Mouse (Mus musculus) erythroblast, embryonic 14.5 days (primary cell): ENCODE results near the gene Csmd2. TPM values are rescaled to one million over a fixed set of nuclear protein-coding genes. Genes with fewer than 3 reads are reported as not detected.
"Not testable (repeated sequence)": the region's sequence is repeated elsewhere in the genome, so short reads cannot be mapped to it uniquely, and the experiment has no call there.

Experiments
- H3K27me3 ChIP-seq: 2 replicates; pipeline ENCODE4 v1.6.1; 2012; ENCODE audit warnings: inconsistent platforms; ENCODE audit not compliant: control insufficient read depth
- H3K36me3 ChIP-seq: 2 replicates; pipeline ENCODE4 v1.6.1; 2012; ENCODE audit warnings: mild to moderate bottlenecking, inconsistent platforms; ENCODE audit not compliant: control insufficient read depth
- H3K4me1 ChIP-seq: 2 replicates; pipeline ENCODE4 v1.6.1; 2012; ENCODE audit warnings: inconsistent platforms; ENCODE audit not compliant: control insufficient read depth
- H3K4me3 ChIP-seq: replicated peaks from 2 replicates; pipeline ENCODE3; 2012; ENCODE audit warnings: moderate library complexity, mild to moderate bottlenecking, inconsistent platforms
- H3K9me3 ChIP-seq: 2 replicates; pipeline ENCODE4 v1.6.1; 2012; ENCODE audit warnings: low read length, inconsistent platforms, mixed read lengths; ENCODE audit not compliant: control insufficient read depth
- GATA1 ChIP-seq: IDR thresholded peaks from 2 replicates; pipeline ENCODE4 v1.6.1; 2012; ENCODE audit warnings: low read length, inconsistent platforms, mixed read lengths
- TAL1 ChIP-seq: IDR thresholded peaks from 3 replicates; pipeline ENCODE4 v1.6.1; 2012; ENCODE audit warnings: low read length, inconsistent platforms, mixed read lengths
- polyA plus RNA-seq: library from polyadenylated mRNA; stranded (reverse); fragments of >175 nt; gene quantifications from 2 replicates; pipeline ENCODE4 v1.2.3, GENCODE M21; 2012

The Csmd2 gene
- polyA plus RNA-seq, 1 experiment: not detected

- Histone ChIP-seq H3K36me3 (no peaks in the 10 kb centered on the region), H3K9me3 (peaks cover 27% of the 10 kb centered on the region), H3K4me3 (no peak overlapping the region), H3K4me1 (no peaks in the 10 kb centered on the region), H3K27me3 (no peaks in the 10 kb centered on the region)
- no peak for TF ChIP-seq TAL1
- no peak for TF ChIP-seq GATA1
Measured at GRCm38 (mm10) chr4:128019465-128019864, 31.8 kb downstream of the Csmd2 start.

GRCm38 (mm10) chr4:128028294-128028693 is 40.6 kb downstream of the Csmd2 start:
- H3K4me3 ChIP-seq: no peak overlapping the region
- H3K27me3 ChIP-seq: no peaks in the 10 kb centered on the region
- H3K9me3 ChIP-seq: peaks cover 23% of the 10 kb centered on the region
- H3K36me3 ChIP-seq: no peaks in the 10 kb centered on the region
- no peak for TF ChIP-seq GATA1
- no peak for TF ChIP-seq TAL1
- no peaks in the 10 kb centered on the region for H3K4me1 ChIP-seq

GRCm38 (mm10) chr4:128041901-128042300 is 54.2 kb downstream of the Csmd2 start:
- H3K4me3 ChIP-seq: no peak overlapping the region
- H3K9me3 ChIP-seq: peaks cover 41% of the 10 kb centered on the region
- no peaks in the 10 kb centered on the region for H3K4me1 ChIP-seq
- TF ChIP-seq GATA1: no peak
- no peak for TF ChIP-seq TAL1
- H3K27me3 ChIP-seq: no peaks in the 10 kb centered on the region
- no peaks in the 10 kb centered on the region for H3K36me3 ChIP-seq

DNA sequence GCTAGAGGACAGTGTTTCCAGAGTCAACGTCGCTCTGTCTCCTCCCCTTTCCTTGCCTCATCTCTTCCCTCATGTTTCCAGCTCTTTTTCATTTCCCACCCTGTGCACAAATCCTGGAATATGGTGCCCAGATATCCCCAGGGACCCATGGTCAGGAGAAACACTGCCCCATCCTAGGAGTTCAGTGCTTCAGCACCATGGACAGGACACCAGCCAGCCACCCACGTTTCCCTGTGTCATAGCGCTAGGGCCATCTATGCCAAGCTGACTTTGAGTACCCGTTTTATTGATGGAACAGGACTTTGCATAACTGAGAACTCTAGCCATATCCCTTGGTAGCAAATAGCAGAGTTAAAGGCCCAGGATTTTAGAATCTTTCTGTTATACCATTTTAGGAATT is 55.0 kb downstream of the Csmd2 start:
- Histone ChIP-seq H3K4me1 (no peaks in the 10 kb centered on the region), H3K9me3 (peaks cover 42% of the 10 kb centered on the region), H3K27me3 (no peaks in the 10 kb centered on the region), H3K4me3 (no peak overlapping the region), H3K36me3 (no peaks in the 10 kb centered on the region)
- TF ChIP-seq TAL1 (no peak), GATA1 (no peak)

DNA sequence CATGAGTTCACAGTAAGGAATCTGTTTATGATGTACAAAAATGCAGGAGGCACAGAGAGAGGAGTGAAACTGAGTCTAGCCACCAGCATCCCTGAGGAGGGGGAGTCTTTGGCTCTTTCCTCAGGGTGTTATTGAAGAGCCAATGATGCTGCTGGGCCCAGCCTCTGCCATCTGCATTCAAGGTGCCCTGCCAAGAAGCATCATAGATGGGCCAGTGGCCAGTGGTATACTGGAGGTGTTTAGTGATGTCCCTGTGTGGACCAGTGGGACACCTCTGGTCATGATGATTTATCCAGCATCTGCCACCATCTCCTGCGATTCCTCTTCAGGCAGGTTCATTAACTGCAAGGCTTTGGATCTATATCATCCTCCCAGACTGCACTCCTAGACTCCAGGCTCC is 61.1 kb downstream of the Csmd2 start:
- Histone ChIP-seq H3K9me3 (peaks cover 37% of the 10 kb centered on the region), H3K27me3 (no peaks in the 10 kb centered on the region), H3K4me3 (no peak overlapping the region), H3K4me1 (no peaks in the 10 kb centered on the region), H3K36me3 (no peaks in the 10 kb centered on the region)
- TF ChIP-seq TAL1 (no peak), GATA1 (no peak)

DNA sequence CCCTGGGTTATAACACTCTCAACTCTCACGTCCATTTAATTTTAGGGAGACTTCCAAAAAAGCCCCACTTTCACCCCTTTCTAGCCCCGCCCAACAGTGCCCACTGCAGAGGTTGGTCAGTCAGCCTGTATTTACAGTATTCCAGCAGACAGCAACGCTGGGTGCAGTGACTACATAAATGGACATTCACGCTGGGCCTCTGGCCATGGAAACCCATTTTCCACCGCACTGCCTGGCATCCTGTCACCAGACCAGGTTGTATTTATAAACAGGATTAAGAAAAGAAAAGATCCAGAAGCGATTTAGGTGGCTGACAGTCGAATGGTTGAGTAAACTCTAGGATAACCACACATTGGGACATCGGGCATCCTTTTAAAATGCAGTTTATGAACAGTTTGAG is 65.0 kb downstream of the Csmd2 start:
- Histone ChIP-seq H3K36me3 (no peaks in the 10 kb centered on the region), H3K27me3 (no peaks in the 10 kb centered on the region), H3K9me3 (peaks cover 44% of the 10 kb centered on the region), H3K4me3 (no peak overlapping the region), H3K4me1 (no peaks in the 10 kb centered on the region)
- TF ChIP-seq TAL1: no peak
- TF ChIP-seq GATA1: no peak

DNA sequence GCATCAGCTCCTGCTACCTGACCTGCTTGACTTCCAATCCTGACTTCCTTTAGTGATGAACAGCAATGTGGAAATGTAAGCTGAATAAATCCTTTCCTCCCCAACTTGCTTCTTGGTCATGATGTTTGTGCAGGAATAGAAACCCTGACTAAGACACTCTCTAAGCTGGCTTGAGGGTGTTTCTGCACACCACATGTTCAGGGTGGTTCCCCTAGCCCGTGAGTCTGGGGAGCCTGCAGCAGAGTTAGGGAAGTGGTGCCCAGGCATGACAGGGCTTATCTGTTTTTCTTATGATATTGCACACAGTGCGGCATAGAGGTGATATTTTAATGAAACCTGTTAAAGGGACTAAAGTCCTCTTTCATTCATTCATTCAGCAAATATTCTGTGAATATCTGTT is 73.6 kb downstream of the Csmd2 start:
- not testable (repeated sequence) for H3K4me1 ChIP-seq, H3K36me3 ChIP-seq, H3K27me3 ChIP-seq, H3K4me3 ChIP-seq
- peaks cover 51% of the 10 kb centered on the region for H3K9me3 ChIP-seq

DNA sequence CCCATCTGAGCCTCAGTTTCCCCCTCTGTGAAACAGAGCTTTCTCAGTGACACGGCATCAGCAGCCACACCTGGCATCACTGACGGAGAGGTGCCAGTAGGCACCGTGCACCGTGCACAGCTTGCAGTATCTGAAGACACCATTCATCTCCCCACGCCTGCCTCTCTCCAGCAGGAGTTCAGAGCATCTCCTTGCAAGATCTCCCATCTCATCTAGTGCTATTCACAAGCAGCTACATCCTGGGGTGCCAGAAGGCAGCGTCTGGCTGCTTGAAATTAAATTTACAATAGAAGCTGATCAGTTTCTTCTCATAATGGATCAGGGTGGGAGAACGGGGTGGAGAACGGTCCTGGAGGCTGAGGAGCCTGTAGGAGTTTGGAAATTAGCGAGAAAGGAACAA is 79.5 kb downstream of the Csmd2 start:
- no peaks in the 10 kb centered on the region for H3K4me1 ChIP-seq
- H3K36me3 ChIP-seq: no peaks in the 10 kb centered on the region
- H3K4me3 ChIP-seq: no peak overlapping the region
- TF ChIP-seq GATA1: no peak
- TF ChIP-seq TAL1: no peak
- H3K9me3 ChIP-seq: peaks cover 47% of the 10 kb centered on the region
- no peaks in the 10 kb centered on the region for H3K27me3 ChIP-seq

GRCm38 (mm10) chr4:128084466-128084865 is 96.8 kb downstream of the Csmd2 start:
- Histone ChIP-seq H3K4me3 (no peak overlapping the region), H3K36me3 (no peaks in the 10 kb centered on the region), H3K9me3 (peaks cover 53% of the 10 kb centered on the region), H3K27me3 (no peaks in the 10 kb centered on the region), H3K4me1 (no peaks in the 10 kb centered on the region)
- TF ChIP-seq TAL1 (no peak), GATA1 (no peak)

DNA sequence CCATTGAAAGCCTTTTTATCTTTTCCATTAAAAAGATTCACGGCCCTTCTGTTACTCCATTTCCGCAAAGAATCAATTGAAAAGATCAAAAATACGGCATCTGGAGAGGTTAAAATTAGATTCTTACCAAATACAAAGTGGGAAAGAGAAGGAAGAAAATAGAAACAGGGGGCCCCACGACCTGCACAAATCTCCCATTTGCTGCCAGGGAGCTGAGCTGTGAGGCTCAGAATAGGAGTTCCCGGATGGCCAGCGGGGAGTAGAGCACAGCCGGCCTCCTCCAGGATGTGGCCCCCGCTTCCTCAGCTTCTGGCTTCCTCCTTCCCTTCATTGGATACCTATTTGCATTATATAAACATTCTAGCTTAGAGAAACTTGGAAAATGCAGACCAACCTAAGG is 97.4 kb downstream of the Csmd2 start:
- Histone ChIP-seq H3K9me3 (peaks cover 51% of the 10 kb centered on the region), H3K36me3 (no peaks in the 10 kb centered on the region), H3K27me3 (no peaks in the 10 kb centered on the region), H3K4me1 (no peaks in the 10 kb centered on the region), H3K4me3 (no peak overlapping the region)
- no peak for TF ChIP-seq TAL1
- TF ChIP-seq GATA1: no peak
